Mouse (Mus musculus) thymus, adult 2 months (tissue): ENCODE measurements around the gene Phactr1.

Experiments used
- CTCF ChIP-seq: fragments of 200-500 bp; IDR thresholded peaks from 2 replicates; pipeline ENCODE4 v1.5.1; 2012; ENCODE audit warnings: mild to moderate bottlenecking, control low read depth, low read length, moderate library complexity, borderline replicate concordance; ENCODE audit not compliant: control insufficient read depth, poor library complexity, insufficient read depth; ENCODE audit errors: extremely low read depth
- POLR2A ChIP-seq: fragments of 200-500 bp; IDR thresholded peaks from 2 replicates; pipeline ENCODE4 v1.6.1; 2012; ENCODE audit warnings: mild to moderate bottlenecking, low read length, control low read depth, moderate library complexity; ENCODE audit not compliant: control insufficient read depth, poor library complexity, insufficient read depth; ENCODE audit errors: extremely low read depth

DNA sequence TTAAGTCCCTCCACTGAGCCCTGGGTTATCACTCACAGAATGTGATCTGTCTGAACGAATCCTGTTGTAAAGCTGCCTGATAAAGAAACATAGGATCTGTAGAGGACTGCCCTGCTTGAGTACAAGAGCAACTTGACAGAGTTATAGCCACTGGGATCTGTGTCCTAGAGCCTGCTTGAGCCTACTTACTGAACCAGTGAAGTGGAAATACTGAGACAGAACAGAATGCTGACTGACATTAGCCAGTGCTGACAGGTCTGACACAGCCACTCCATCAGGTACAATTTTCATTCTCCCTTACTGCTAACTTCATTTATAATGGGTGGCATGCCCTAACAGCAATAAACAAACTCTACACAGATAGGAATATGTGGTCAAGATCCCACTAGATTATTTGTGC, 40.2 kb downstream of the Phactr1 start:
- TF ChIP-seq POLR2A: no peak
- TF ChIP-seq CTCF: no peak
